Mouse (Mus musculus) midbrain, postnatal 0 days (tissue): Measurements from ENCODE around the gene Efnb2. TPM values are rescaled to one million over a fixed set of nuclear protein-coding genes. Genes with fewer than 3 reads are reported as not detected.

Source experiments
- ATAC-seq: fragments of 200-750 bp; cut with Nextera tagmentation; 2 replicates; pipeline ENCODE4 v1.8.0; 2017; ENCODE audit warnings: moderate number of reproducible peaks, mild to moderate bottlenecking, moderate TSS enrichment, moderate library complexity; ENCODE audit not compliant: low FRiP score
- DNase-seq: peaks from one replicate; pipeline ENCODE4 v3.0.0-alpha.2; 2015; ENCODE audit warnings: low spot score
- H3K27ac ChIP-seq: fragments of 300-500 bp; sonication (generic); 2 replicates; pipeline ENCODE4 v1.5.1; 2014; ENCODE audit warnings: low read depth, mild to moderate bottlenecking, low read length, mixed read lengths
- H3K27me3 ChIP-seq: fragments of 300-500 bp; sonication (generic); 2 replicates; pipeline ENCODE4 v1.6.1; 2014; ENCODE audit warnings: low read length, control low read depth, mixed read lengths; ENCODE audit not compliant: insufficient read depth
- H3K36me3 ChIP-seq: fragments of 300-500 bp; sonication (generic); 2 replicates; pipeline ENCODE4 v1.6.1; 2014; ENCODE audit warnings: low read length, control low read depth, mixed read lengths; ENCODE audit not compliant: insufficient read depth
- H3K4me1 ChIP-seq: fragments of 300-500 bp; sonication (generic); 2 replicates; pipeline ENCODE4 v1.6.1; 2014; ENCODE audit warnings: mild to moderate bottlenecking, control low read depth, antibody characterized with exemption, low read length, mixed read lengths; ENCODE audit not compliant: insufficient read depth
- H3K4me2 ChIP-seq: fragments of 300-500 bp; sonication (generic); 2 replicates; pipeline ENCODE4 v1.6.1; 2014; ENCODE audit warnings: low read depth, mild to moderate bottlenecking, low read length, mixed read lengths; ENCODE audit not compliant: poor library complexity, severe bottlenecking
- H3K4me3 ChIP-seq: fragments of 300-500 bp; sonication (generic); 2 replicates; pipeline ENCODE4 v1.5.1; 2014; ENCODE audit warnings: low read depth, mild to moderate bottlenecking, low read length, moderate library complexity
- H3K9ac ChIP-seq: fragments of 300-500 bp; sonication (generic); replicated peaks from 2 replicates; pipeline ENCODE4 v1.6.1; 2014; ENCODE audit warnings: mild to moderate bottlenecking, low read length, moderate library complexity, mixed read lengths; ENCODE audit not compliant: poor library complexity, severe bottlenecking
- H3K9me3 ChIP-seq: fragments of 300-500 bp; sonication (generic); 2 replicates; pipeline ENCODE4 v1.6.1; 2016; ENCODE audit warnings: low read length, control low read depth
- CTCF ChIP-seq: IDR thresholded peaks from 2 replicates; pipeline ENCODE4 v1.5.1; 2016; ENCODE audit warnings: antibody characterized with exemption, mild to moderate bottlenecking
- WGBS: fragments of 180-500 bp; shearing (Covaris S2); extraction: QIAGEN DNeasy Blood & Tissue Kit; methylation state at CpG from one replicate; pipeline ENCODE4 v1.1.7; 2014; 5-methylcytosine and 5-hydroxymethylcytosine counted together
- polyA plus RNA-seq: library from polyadenylated mRNA; unstranded; fragments of >200 nt; fragmentation: Nextera tagmentation; extraction: Ambion mirVana; gene quantifications from 2 replicates; pipeline ENCODE4 v1.2.1, GENCODE M21; 2015
- total RNA-seq: library from RNA; depleted of rRNA; stranded (reverse); fragments of >200 nt; gene quantifications from 2 replicates; pipeline ENCODE4 v1.2.3, GENCODE M21; 2014

Gene Efnb2
- total and polyA plus RNA-seq, 2 experiments from 2014 or later: 6.8 to 20.7 TPM

DNA sequence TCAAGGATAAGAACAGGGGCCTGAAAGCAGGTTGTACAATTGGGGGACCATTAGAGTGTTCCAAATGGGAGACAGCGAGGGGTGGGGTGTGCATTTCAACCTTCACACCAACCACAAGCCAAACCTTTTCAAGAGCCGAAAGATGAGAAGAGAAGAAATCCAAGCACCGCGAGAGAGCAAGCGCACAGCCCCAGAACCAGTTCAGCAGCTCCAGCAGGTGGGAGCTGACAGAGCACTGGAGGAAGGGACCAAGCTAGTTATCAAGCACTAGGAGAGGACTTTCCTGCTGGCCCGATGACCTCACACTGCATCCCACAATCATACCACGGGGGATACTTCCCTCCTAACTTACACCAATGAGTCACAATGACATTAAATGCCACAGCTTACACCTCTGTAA is 13.2 kb downstream of the Efnb2 start:
- no peaks in the 10 kb centered on the region; the same call in 1 of the 2 replicates for H3K36me3 ChIP-seq
- H3K4me2 ChIP-seq: no peak overlapping the region
- no peaks in the 10 kb centered on the region for H3K27me3 ChIP-seq
- peaks cover 6% of the 10 kb centered on the region for H3K4me1 ChIP-seq
- H3K9ac ChIP-seq: no peak overlapping the region
- no peak overlapping the region for H3K4me3 ChIP-seq
- ATAC-seq (no peak), DNase-seq (no peak)
- 88% methylated on average over 7 of the region's 7 CpGs for WGBS
- H3K9me3 ChIP-seq: no peaks in the 10 kb centered on the region
- no peak for TF ChIP-seq CTCF
- no peak overlapping the region for H3K27ac ChIP-seq

DNA sequence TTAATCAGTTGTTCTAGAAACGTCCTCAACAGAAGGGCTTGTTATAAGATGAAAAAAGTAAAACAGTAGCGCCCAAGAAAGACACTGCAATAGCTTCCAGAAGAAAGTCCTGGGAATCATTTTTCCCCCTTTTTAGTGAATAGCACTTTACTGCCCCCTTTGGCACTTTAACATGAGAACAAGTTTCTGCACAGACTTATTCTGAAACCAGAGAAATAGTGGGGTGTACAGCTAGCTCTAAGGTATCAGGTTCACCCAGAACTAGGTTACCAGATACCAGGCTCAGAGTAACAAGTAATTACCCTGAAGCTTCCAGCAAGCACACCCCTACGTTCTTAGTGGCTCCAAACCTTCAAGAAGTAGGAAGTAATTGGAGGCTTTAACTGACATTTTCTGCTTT is 13.7 kb downstream of the Efnb2 start:
- DNase-seq (peak; percentile 73), ATAC-seq (no peak)
- Histone ChIP-seq H3K4me1 (peaks cover 6% of the 10 kb centered on the region), H3K9ac (no peak overlapping the region), H3K27me3 (no peaks in the 10 kb centered on the region), H3K9me3 (no peaks in the 10 kb centered on the region), H3K4me3 (no peak overlapping the region), H3K4me2 (no peak overlapping the region), H3K27ac (no peak overlapping the region), H3K36me3 (no peaks in the 10 kb centered on the region; the same call in 1 of the 2 replicates)
- peak; percentile 80 for TF ChIP-seq CTCF
- WGBS: 52% methylated on average over 3 of the region's 3 CpGs

DNA sequence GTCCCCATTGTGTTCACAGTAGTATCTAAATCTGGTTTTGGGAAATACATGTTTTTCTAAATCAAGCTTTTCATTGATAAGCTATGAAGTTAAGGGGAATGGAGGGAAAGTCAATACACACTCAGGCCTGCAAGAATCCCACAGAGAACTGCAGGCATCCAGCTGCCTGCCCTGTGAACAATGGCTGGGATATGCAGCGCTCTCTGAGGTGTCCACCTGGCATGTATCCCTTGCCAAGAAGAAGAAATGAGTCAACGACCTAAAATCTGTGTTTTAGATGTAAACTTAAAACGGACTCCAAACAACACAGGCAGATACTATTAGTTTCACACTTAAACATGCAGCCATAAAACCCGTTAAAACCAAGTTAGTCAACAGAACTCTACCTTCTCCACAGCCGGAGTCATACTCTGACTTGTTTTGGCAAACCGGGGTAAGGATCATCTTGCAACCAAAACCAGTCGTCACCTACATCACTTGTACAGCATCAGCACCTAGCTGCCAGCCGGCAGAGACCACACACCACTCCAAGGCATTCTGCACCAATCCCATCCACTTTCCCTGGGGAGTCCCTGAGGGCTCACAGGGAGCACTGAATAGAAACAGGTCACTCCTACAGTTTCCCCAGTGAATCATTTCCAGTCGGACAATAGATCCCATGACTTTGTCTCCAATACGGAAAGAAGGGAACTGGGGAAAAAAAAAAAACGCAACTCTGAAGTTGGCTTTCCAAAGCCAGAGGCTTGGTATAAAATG is 16.7 kb downstream of the Efnb2 start:
- DNase-seq (no peak), ATAC-seq (no peak)
- 80% methylated on average over 11 of the region's 11 CpGs for WGBS
- Histone ChIP-seq H3K9me3 (no peaks in the 10 kb centered on the region), H3K9ac (no peak overlapping the region), H3K4me3 (no peak overlapping the region), H3K4me2 (no peak overlapping the region), H3K36me3 (no peaks in the 10 kb centered on the region; the same call in 1 of the 2 replicates), H3K27ac (no peak overlapping the region), H3K4me1 (peaks cover 5% of the 10 kb centered on the region), H3K27me3 (no peaks in the 10 kb centered on the region)
- TF ChIP-seq CTCF: no peak

GRCm38 (mm10) chr8:8640264-8640588 is 20.8 kb downstream of the Efnb2 start:
- peaks cover 4% of the 10 kb centered on the region for H3K4me1 ChIP-seq
- no peak overlapping the region for H3K4me3 ChIP-seq
- WGBS: 9% methylated on average over 4 of the region's 4 CpGs
- H3K27ac ChIP-seq: no peak overlapping the region
- H3K27me3 ChIP-seq: no peaks in the 10 kb centered on the region
- no peak overlapping the region for H3K9ac ChIP-seq
- H3K4me2 ChIP-seq: no peak overlapping the region
- H3K9me3 ChIP-seq: no peaks in the 10 kb centered on the region
- no peak for DNase-seq
- no peak for TF ChIP-seq CTCF
- ATAC-seq: no peak
- H3K36me3 ChIP-seq: no peaks in the 10 kb centered on the region

DNA sequence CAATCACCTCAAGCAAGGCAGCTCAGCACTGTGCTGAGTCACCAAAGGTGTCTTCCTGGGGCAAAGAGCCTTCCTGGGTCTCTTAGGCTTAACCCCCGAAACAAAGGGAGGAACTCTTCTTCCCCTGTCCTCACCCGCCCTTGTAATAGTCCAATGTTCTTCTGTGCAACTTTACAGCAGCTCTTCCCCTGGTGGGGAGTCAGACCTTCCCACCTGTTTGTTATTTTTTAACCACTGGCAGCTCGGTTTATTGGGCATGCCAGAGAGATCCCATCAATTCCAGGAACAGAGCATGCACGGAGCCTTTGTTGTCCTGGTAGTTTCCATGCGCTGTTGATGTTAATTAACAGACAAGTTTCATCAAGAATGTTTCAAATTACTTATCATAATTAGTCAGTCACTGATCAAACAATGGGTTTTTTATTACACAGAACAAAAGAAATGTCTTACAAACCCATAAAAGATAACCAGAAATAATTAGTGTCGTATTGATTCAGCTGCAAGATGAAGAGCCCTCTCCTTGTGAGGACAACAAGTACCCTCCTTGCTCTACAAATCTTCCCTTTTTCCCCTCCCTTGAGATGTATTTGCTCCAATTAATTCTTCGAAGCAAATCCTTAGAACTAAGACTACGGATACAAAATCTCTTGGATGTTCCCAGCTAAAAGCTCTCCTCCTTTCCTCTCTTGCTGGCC is 21.3 kb downstream of the Efnb2 start:
- Histone ChIP-seq H3K27ac (no peak overlapping the region), H3K9me3 (no peaks in the 10 kb centered on the region), H3K4me3 (no peak overlapping the region), H3K9ac (no peak overlapping the region), H3K4me2 (no peak overlapping the region), H3K27me3 (no peaks in the 10 kb centered on the region), H3K4me1 (peaks cover 4% of the 10 kb centered on the region), H3K36me3 (no peaks in the 10 kb centered on the region)
- TF ChIP-seq CTCF: no peak
- DNase-seq (no peak), ATAC-seq (no peak)
- WGBS: 57% methylated on average over 8 of the region's 8 CpGs

DNA sequence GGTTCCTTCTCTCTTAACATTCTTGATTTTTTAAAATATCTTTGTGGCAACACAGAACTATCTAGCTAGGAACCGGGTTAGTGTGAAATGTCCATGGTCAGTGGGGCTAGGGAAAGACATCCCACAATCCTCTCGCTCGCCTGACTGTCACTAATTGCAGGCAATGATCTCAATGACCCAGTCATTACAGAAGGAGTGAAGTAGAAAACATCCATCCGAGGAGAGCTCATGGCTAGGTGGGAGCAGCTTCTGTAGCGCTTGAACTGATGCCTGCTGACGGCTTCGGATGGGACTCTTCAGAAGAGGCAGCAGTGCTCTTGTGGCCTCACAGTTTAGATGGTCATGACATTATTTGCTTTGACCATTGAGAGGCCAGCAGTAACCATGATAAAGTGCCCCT is 29.6 kb downstream of the Efnb2 start:
- Histone ChIP-seq H3K9ac (no peak overlapping the region), H3K9me3 (no peaks in the 10 kb centered on the region), H3K4me1 (no peaks in the 10 kb centered on the region), H3K36me3 (no peaks in the 10 kb centered on the region), H3K4me3 (no peak overlapping the region), H3K27ac (no peak overlapping the region), H3K27me3 (no peaks in the 10 kb centered on the region), H3K4me2 (no peak overlapping the region)
- TF ChIP-seq CTCF: no peak
- 93% methylated on average over 7 of the region's 7 CpGs for WGBS
- ATAC-seq (no peak), DNase-seq (no peak)
